Mouse (Mus musculus): Measurements from ENCODE around the gene Fam69b.

Gene Fam69b

GRCm38 (mm10) chr2:26627921-26628739 lies at the start of gene Fam69b:
Gene Fam69b, plus strand, starts transcription at chr2:26628457.
- peak; percentile 79 for DNase-seq (ENCODE audit: extremely low spot score)

GRCm38 (mm10) chr2:26579714-26580113 lies 48.5 kb upstream of the Fam69b start, which contains the start of gene Egfl7:
Gene Egfl7, plus strand, starts transcription at chr2:26580014.
- no peak for DNase-seq (ENCODE audit: extremely low spot score)

GRCm38 (mm10) chr2:26580751-26581150 lies 47.5 kb upstream of the Fam69b start:
- DNase-seq (ENCODE audit: extremely low spot score): no peak

- no peak for DNase-seq (ENCODE audit: extremely low spot score)
Observed at GRCm38 (mm10) chr2:26582203-26582602, 46.1 kb upstream of the Fam69b start.

- DNase-seq (ENCODE audit: extremely low spot score): no peak
Observed at GRCm38 (mm10) chr2:26582741-26583140, 45.5 kb upstream of the Fam69b start.

- no peak for DNase-seq (ENCODE audit: extremely low spot score)
Observed at GRCm38 (mm10) chr2:26583640-26584039, 44.6 kb upstream of the Fam69b start.

- no peak for DNase-seq (ENCODE audit: extremely low spot score)
Observed at GRCm38 (mm10) chr2:26585713-26586112, 42.5 kb upstream of the Fam69b start.

GRCm38 (mm10) chr2:26586294-26587043 lies 41.8 kb upstream of the Fam69b start, which contains the start of gene Gm20532:
Gene Gm20532, plus strand, starts transcription at chr2:26586639.
- DNase-seq (ENCODE audit: extremely low spot score): peak; percentile 90

- DNase-seq (ENCODE audit: extremely low spot score): no peak
Observed at GRCm38 (mm10) chr2:26587044-26587405, 41.2 kb upstream of the Fam69b start.

GRCm38 (mm10) chr2:26588573-26588972 lies 39.7 kb upstream of the Fam69b start:
- DNase-seq (ENCODE audit: extremely low spot score): no peak

- no peak for DNase-seq (ENCODE audit: extremely low spot score)
Observed at GRCm38 (mm10) chr2:26589284-26589683, 39.0 kb upstream of the Fam69b start.

GRCm38 (mm10) chr2:26590282-26590681 lies 38.0 kb upstream of the Fam69b start:
- no peak for DNase-seq (ENCODE audit: extremely low spot score)

- no peak for DNase-seq (ENCODE audit: extremely low spot score)
Observed at GRCm38 (mm10) chr2:26590962-26591361, 37.3 kb upstream of the Fam69b start.

- no peak for DNase-seq (ENCODE audit: extremely low spot score)
Observed at GRCm38 (mm10) chr2:26591416-26591815, 36.8 kb upstream of the Fam69b start.

- DNase-seq (ENCODE audit: extremely low spot score): no peak
Observed at GRCm38 (mm10) chr2:26593211-26594021, 34.8 kb upstream of the Fam69b start.

GRCm38 (mm10) chr2:26594022-26594346 lies 34.3 kb upstream of the Fam69b start:
- DNase-seq (ENCODE audit: extremely low spot score): no peak

- no peak for DNase-seq (ENCODE audit: extremely low spot score)
Observed at GRCm38 (mm10) chr2:26594461-26594933, 33.8 kb upstream of the Fam69b start.

- DNase-seq (ENCODE audit: extremely low spot score): no peak
Observed at GRCm38 (mm10) chr2:26594934-26595724, 33.1 kb upstream of the Fam69b start.

- DNase-seq (ENCODE audit: extremely low spot score): no peak
Observed at GRCm38 (mm10) chr2:26595725-26596435, 32.4 kb upstream of the Fam69b start.

GRCm38 (mm10) chr2:26596898-26597297 lies 31.4 kb upstream of the Fam69b start:
- no peak for DNase-seq (ENCODE audit: extremely low spot score)

GRCm38 (mm10) chr2:26597810-26598209 lies 30.4 kb upstream of the Fam69b start:
- DNase-seq (ENCODE audit: extremely low spot score): no peak

Measured in embryo, embryonic 9.5 days (tissue).